Mouse (Mus musculus): ENCODE results near the gene Abcb8. TPM values are rescaled to one million over a fixed set of nuclear protein-coding genes. Genes with fewer than 3 reads are reported as not detected.
A peak's percentile ranks its signal among the peaks of the same experiment; 100 is the strongest.

The Abcb8 gene
- total RNA-seq, 2 experiments from 2014 or later, result 83.7 to 84.9 TPM

DNA sequence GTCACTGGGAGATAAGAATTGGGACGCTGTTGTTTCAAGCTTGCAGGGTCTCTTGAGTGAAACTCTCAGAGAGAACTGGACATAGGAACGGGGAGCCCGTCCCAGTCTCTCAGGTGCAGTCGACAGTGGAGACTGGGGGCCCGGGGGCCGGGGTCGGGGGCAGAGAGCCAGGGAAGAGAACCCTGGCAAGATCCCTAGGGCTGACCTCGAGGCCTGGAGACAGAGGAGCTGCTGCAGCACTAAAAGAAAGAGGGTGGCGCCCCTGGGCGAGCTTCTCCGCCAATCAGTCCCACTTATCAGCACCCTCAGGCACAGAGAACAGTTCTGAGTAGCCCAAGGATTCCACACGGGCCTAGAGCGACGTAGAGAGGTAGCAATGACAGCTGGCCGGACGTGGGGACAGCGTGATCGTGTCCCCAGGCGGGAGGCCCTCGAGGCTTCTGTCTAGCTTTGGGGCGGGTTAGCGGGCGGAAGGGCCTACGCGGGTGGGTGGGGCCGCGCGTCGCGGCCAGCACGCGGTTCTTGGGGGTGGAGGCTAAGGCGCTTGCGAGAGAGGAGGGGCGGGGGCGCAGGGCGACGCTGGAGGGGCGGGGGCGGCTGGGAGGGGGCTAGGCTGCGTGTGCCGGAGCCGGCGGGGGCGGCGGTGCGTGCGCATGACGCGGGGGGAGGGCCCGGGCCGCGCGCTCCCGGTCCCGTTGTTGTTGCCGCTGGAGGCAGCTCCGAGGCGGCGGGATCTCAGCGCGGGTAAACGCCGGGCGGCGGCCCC lies 58.0 kb downstream of the Abcb8 start:
- intact Hi-C loops (cut with DNase I), result loop anchor here (2.0 to 5.0 kb wide), 2 partner anchors 27 to 151 kb away; no protein-coding TSS in a partner anchor

DNA sequence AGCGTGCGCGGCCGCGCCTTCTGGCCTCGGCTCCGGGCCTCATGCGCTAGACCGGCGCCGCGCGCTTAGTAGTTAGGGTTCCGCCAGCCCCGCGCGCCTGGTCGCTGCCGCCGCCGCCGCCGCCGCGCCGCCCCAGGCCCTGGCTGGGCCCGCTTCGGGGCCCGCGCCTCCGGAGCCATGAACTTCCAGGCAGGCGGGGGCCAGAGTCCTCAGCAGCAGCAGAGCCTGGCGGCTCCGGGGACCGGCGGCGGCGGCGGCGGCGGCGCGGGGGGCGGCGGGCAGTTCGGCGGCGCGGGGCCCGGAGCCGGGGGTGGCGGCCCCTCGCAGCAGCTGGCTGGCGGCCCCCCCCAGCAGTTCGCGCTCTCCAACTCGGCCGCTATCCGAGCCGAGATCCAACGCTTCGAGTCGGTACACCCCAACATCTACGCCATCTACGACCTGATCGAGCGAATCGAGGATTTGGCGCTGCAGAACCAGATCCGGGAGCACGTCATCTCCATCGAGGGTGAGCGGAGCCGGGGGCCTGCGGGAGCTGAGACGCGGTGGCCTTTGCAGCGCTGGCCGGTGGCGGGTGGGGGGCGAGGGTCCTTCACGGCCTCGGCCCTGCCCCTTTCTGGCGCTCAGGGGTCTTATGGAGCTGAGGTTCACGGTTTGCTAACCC lies 58.7 kb downstream of the Abcb8 start, which contains the start of gene Agap3:
Agap3 (plus strand) TSS at position 148 of the 661 bp plus-strand sequence.
- peak; percentile 41 to 53 for DNase-seq
- intact Hi-C loops (cut with DNase I), result loop anchor here (2.0 to 5.0 kb wide), 2 partner anchors 27 to 150 kb away; no protein-coding TSS in a partner anchor

More for the DNA sequence above, 58.0 kb downstream of the Abcb8 start:
- DNase-seq, result peak; percentile 87 to 88

DNA sequence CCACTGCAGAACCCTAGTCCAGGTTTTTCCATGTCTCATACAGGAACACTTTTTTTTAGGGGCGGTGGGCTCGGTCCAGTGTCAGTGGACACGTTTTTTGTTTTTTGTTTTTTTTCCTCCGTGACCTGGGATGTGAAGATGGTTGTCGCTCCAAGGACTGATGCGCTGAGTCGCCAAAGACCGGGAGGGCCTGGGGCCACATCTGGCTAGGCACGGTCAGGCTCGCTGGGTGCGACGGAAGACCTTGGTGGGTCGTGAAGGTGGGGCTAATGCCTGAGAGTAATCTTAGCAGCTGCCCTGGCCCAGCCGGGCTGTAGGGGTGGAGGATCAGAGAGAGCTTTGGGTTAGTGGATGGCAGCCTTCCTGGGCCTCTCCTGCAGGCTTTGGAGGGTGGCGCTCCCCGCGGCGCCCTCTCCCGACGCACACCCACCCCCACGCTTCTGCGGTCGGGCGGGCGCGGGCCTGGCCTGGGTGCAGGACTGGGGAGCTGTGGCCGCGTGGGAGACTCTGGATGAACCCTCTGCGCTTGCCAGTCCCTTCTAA lies 59.3 kb downstream of the Abcb8 start:
- DNase-seq, result no peak
- intact Hi-C loops (cut with DNase I), result loop anchor here (2.0 to 5.0 kb wide), 2 partner anchors 28 to 150 kb away; no protein-coding TSS in a partner anchor

DNA sequence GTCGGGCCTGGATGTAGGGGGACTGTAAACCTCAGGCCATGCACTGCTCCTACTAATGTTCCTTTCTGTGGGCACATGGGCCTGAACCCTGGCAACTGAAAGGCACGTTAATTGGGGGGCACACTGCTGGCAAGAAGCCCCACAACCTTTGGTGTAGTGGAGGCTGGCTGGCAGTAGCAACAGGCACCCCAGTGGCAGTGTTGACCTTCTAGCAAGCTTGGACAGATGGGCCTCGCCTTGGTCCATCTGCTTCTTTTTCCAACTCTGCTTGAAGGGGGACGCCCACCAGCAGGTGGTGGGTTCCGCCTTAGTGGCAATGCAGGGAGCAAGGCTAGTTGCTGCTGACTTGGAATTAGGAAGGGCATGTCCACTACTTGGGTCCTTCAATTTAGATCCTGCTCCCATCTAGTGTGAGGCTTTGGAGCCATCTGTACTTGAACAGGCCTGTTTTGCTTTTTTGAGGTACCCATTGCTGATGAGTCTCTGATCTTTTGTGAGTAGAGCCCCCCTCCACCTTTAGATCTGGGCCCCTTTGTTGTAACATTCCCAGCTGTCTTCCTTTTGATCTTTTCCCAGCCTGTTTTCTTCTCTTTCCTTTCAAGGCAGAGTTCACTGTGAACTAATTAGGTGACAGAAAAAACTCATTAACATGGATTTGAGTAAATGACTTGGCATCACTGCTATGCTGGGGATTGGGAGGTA lies 60.0 kb downstream of the Abcb8 start:
- intact Hi-C loops (cut with DNase I), result loop anchor here (2.0 to 5.0 kb wide), 2 partner anchors 29 to 149 kb away; no protein-coding TSS in a partner anchor
- DNase-seq, result no peak

DNA sequence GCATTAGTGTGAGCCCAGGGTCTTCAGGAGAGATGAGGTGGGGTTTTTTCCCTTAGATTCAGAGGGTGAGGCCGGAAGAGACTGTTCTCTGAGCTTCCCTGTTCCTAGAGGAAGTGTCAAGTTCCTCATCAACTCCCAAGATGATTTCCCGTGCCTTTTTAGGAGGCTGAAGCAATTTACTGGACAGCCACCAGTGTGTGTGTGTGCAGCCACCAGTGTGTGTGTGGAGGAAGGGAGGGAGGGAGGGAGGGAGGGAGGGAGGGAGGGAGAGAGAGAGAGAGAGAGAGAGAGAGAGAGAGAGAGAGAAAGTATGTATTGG lies 60.5 kb downstream of the Abcb8 start:
- DNase-seq, result no peak
- intact Hi-C loops (cut with DNase I), result loop anchor here (2.0 to 5.0 kb wide), 3 partner anchors 17 to 148 kb away; no protein-coding TSS in a partner anchor

DNA sequence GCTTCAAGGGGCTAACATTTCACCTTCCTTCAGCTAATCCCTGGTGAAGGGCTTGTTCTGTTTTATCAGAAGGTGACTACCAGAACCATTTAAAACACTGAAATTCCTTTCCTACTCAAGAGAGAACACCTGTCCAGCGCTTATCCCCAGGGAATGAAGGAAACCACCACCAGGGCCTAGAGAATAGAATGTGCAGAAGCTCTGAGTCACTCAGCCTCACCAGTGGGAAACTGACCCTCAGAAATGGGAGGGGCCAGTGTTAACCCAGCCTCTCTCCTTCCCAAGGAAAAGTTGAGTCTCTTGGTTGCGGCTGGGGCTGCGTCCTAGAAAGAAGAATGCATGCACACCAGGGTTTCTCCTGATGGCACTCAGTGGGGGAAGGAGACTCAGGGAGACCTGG lies 61.6 kb downstream of the Abcb8 start:
- intact Hi-C loops (cut with DNase I), result loop anchor here (2.0 kb wide), 1 partner anchor 16 kb away; no protein-coding TSS in a partner anchor

DNA sequence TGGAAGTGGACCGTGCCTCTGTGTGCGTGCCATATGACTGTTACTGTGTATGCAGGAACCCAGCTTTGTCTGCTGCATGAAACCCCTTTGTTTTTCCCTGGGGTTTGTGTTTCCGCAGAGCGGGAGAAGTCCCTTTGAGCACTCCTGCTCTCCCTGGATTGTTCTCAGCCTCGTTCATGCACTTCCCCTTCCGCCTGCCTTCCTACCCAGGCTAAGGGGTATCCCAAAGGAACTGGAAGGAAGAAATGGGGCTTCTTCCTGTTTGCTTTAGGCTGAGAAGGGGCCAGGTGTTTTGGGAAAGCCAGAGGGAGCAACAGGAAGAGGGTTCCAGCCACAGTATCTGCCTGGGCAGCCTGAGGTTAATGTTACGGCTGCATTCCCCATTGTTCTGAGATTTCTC lies 62.1 kb downstream of the Abcb8 start:
- no peak for DNase-seq
- intact Hi-C loops (cut with DNase I), result loop anchor here (2.0 kb wide), 1 partner anchor 15 kb away; no protein-coding TSS in a partner anchor

More for the DNA sequence above, 61.6 kb downstream of the Abcb8 start:
- no peak for DNase-seq

Other genes with a start within 250 kb of the Abcb8 start
- 1 to 10 TPM; 7.1 to 8.6 TPM for gene Nupl2, start 228.7 kb upstream of the Abcb8 start, total RNA-seq (2021)
- gene Kcnh2, start 42.1 kb upstream of the Abcb8 start, total RNA-seq (2021), result 10 to 100 TPM; 56.3 to 72.6 TPM
- 10 to 100 TPM; 23.7 to 26.2 TPM for gene Nos3, start 28.9 kb upstream of the Abcb8 start, total RNA-seq (2021)
- under 1 TPM; 0.27 to 0.75 TPM for gene Atg9b, start 1.5 kb upstream of the Abcb8 start, total RNA-seq (2021)
- gene Asic3, start 19.7 kb downstream of the Abcb8 start, total RNA-seq (2021), result not detected
- 10 to 100 TPM; 22.5 to 23.0 TPM for gene Cdk5, start 29.9 kb downstream of the Abcb8 start, total RNA-seq (2021)
- 10 to 100 TPM; 29.2 to 35.1 TPM for gene Slc4a2, start 30.2 kb downstream of the Abcb8 start, total RNA-seq (2021)
- 100 to 1,000 TPM; 288 to 310 TPM for gene Fastk, start 51.6 kb downstream of the Abcb8 start, total RNA-seq (2021)
- gene Tmub1, start 54.2 kb downstream of the Abcb8 start, total RNA-seq (2021), result 10 to 100 TPM; 11.7 to 12.1 TPM
- gene Agap3, start 58.5 kb downstream of the Abcb8 start, total RNA-seq (2021), result 10 to 100 TPM; 83.6 to 91.1 TPM
- gene Gbx1, start 133.5 kb downstream of the Abcb8 start, total RNA-seq (2021), result not detected
- gene Asb10, start 147.3 kb downstream of the Abcb8 start, total RNA-seq (2021), result 10 to 100 TPM; 73.0 to 82.3 TPM
- gene 4931409K22Rik, start 163.1 kb downstream of the Abcb8 start, total RNA-seq (2021), result not detected
- gene Abcf2, start 183.8 kb downstream of the Abcb8 start, total RNA-seq (2021), result 10 to 100 TPM; 55.3 to 56.0 TPM
- gene Chpf2, start 193.1 kb downstream of the Abcb8 start, total RNA-seq (2021), result 10 to 100 TPM; 10.8 to 11.6 TPM
- 10 to 100 TPM; 63.2 to 64.5 TPM for gene Smarcd3, start 230.7 kb downstream of the Abcb8 start, total RNA-seq (2021)